Mouse (Mus musculus) ovary, postnatal 14 days (tissue): ENCODE data around the gene Iqgap3.
A peak's percentile ranks its signal among the peaks of the same experiment; 100 is the strongest.

Experiments
- DNase-seq: peaks from one replicate; pipeline ENCODE4 v3.0.0; 2022; ENCODE audit warnings: low spot score

Gene Iqgap3

GRCm38 (mm10) chr3:88081345-88082223 is at the start of gene Iqgap3:
Gene Iqgap3 (plus strand): TSS chr3:88081971.
- peak; percentile 79 for DNase-seq

- no peak for DNase-seq
Observed at GRCm38 (mm10) chr3:88033506-88033905, 48.3 kb upstream of the Iqgap3 start.

GRCm38 (mm10) chr3:88035561-88036293 is 46.0 kb upstream of the Iqgap3 start:
- no peak for DNase-seq

- DNase-seq: peak; percentile 83
Observed at GRCm38 (mm10) chr3:88042661-88043421, 38.9 kb upstream of the Iqgap3 start, which contains the start of gene Gpatch4. Gene Gpatch4 (plus strand): TSS chr3:88043108.

- no peak for DNase-seq
Observed at GRCm38 (mm10) chr3:88049532-88049931, 32.2 kb upstream of the Iqgap3 start.

- DNase-seq: no peak
Observed at GRCm38 (mm10) chr3:88057030-88057429, 24.7 kb upstream of the Iqgap3 start.

- peak; percentile 79 for DNase-seq
Observed at GRCm38 (mm10) chr3:88057902-88058696, 23.7 kb upstream of the Iqgap3 start, which contains the start of gene Naxe. Gene Naxe (minus strand): TSS chr3:88058495.

- DNase-seq: no peak
Observed at GRCm38 (mm10) chr3:88068386-88068785, 13.4 kb upstream of the Iqgap3 start.

- peak; percentile 93 for DNase-seq
Observed at GRCm38 (mm10) chr3:88071783-88072182, 10.0 kb upstream of the Iqgap3 start.

GRCm38 (mm10) chr3:88073631-88074030 is 8.1 kb upstream of the Iqgap3 start:
- no peak for DNase-seq

- DNase-seq: no peak
Observed at GRCm38 (mm10) chr3:88074351-88074750, 7.4 kb upstream of the Iqgap3 start.

GRCm38 (mm10) chr3:88074766-88075165 is 7.0 kb upstream of the Iqgap3 start:
- no peak for DNase-seq

GRCm38 (mm10) chr3:88077441-88077840 is 4.3 kb upstream of the Iqgap3 start:
- DNase-seq: no peak

GRCm38 (mm10) chr3:88078204-88078603 is 3.6 kb upstream of the Iqgap3 start, which contains the start of gene Ttc24:
Gene Ttc24 (minus strand): TSS chr3:88078304.
- DNase-seq: no peak

GRCm38 (mm10) chr3:88082224-88082618 is 450 bp downstream of the Iqgap3 start:
- DNase-seq: no peak

GRCm38 (mm10) chr3:88082663-88083062 is 892 bp downstream of the Iqgap3 start:
- DNase-seq: no peak

- no peak for DNase-seq
Observed at GRCm38 (mm10) chr3:88084001-88084400, 2.2 kb downstream of the Iqgap3 start.

GRCm38 (mm10) chr3:88085459-88085858 is 3.7 kb downstream of the Iqgap3 start:
- DNase-seq: no peak

- no peak for DNase-seq
Observed at GRCm38 (mm10) chr3:88087688-88088087, 5.9 kb downstream of the Iqgap3 start.

GRCm38 (mm10) chr3:88090106-88090505 is 8.3 kb downstream of the Iqgap3 start:
- DNase-seq: no peak

GRCm38 (mm10) chr3:88090616-88091015 is 8.8 kb downstream of the Iqgap3 start:
- DNase-seq: no peak
